Mouse (Mus musculus) neural tube, embryonic 11.5 days (tissue): Measurements from ENCODE around the gene Lrr1. TPM values are rescaled to one million over a fixed set of nuclear protein-coding genes. Genes with fewer than 3 reads are reported as not detected.

ENCODE experiments used
- ATAC-seq: fragments of 200-750 bp; cut with Nextera tagmentation; 2 replicates; pipeline ENCODE4 v1.8.0; 2017; ENCODE audit warnings: moderate number of reproducible peaks, mild to moderate bottlenecking, moderate TSS enrichment, moderate library complexity; ENCODE audit not compliant: insufficient read depth, low FRiP score, low TSS enrichment
- DNase-seq: peaks from one replicate; pipeline ENCODE4 v3.0.0-alpha.2; 2015; ENCODE audit warnings: low spot score
- H3K27ac ChIP-seq: fragments of 300-500 bp; sonication (generic); 2 replicates; pipeline ENCODE4 v1.5.1; 2014; ENCODE audit warnings: low read depth, mild to moderate bottlenecking, low read length
- H3K27me3 ChIP-seq: fragments of 300-500 bp; sonication (generic); 2 replicates; pipeline ENCODE4 v1.6.1; 2014; ENCODE audit warnings: mild to moderate bottlenecking, low read length, mixed read lengths; ENCODE audit not compliant: control insufficient read depth, insufficient read depth
- H3K36me3 ChIP-seq: fragments of 300-500 bp; sonication (generic); 2 replicates; pipeline ENCODE4 v1.6.1; 2014; ENCODE audit warnings: mild to moderate bottlenecking, low read length, moderate library complexity, mixed read lengths; ENCODE audit not compliant: control insufficient read depth, insufficient read depth
- H3K4me1 ChIP-seq: fragments of 300-500 bp; sonication (generic); 2 replicates; pipeline ENCODE4 v1.6.1; 2014; ENCODE audit warnings: low read length, mixed read lengths; ENCODE audit not compliant: control insufficient read depth, insufficient read depth
- H3K4me2 ChIP-seq: fragments of 300-500 bp; sonication (generic); 2 replicates; pipeline ENCODE4 v1.6.1; 2014; ENCODE audit warnings: low read depth, mild to moderate bottlenecking, moderate library complexity
- H3K4me3 ChIP-seq: fragments of 300-500 bp; sonication (generic); 2 replicates; pipeline ENCODE4 v1.5.1; 2014; ENCODE audit warnings: low read depth, low read length
- H3K9ac ChIP-seq: fragments of 300-500 bp; sonication (generic); 2 replicates; pipeline ENCODE4 v1.6.1; 2014; ENCODE audit warnings: mild to moderate bottlenecking, low read length
- H3K9me3 ChIP-seq: fragments of 300-500 bp; sonication (generic); 2 replicates; pipeline ENCODE4 v1.6.1; 2016; ENCODE audit warnings: low read length; ENCODE audit not compliant: control insufficient read depth
- WGBS: fragments of 180-500 bp; shearing (Covaris S2); extraction: QIAGEN DNeasy Blood & Tissue Kit; methylation state at CpG from one replicate; pipeline ENCODE4 v1.1.7; 2014; 5-methylcytosine and 5-hydroxymethylcytosine counted together
- polyA plus RNA-seq: library from polyadenylated mRNA; unstranded; fragments of >200 nt; fragmentation: Nextera tagmentation; extraction: Ambion mirVana; gene quantifications from 2 replicates; pipeline ENCODE4 v1.2.1, GENCODE M21; 2014

Gene Lrr1
- polyA plus RNA-seq, 1 experiment from 2014 or later: 25.8 TPM

GRCm38 (mm10) chr12:69131981-69132380, 36.6 kb upstream of the Lrr1 start:
- H3K4me1 ChIP-seq: peaks cover 5% of the 10 kb centered on the region; the same call in 1 of the 2 replicates
- WGBS: 9% methylated on average over 10 of the region's 10 CpGs
- H3K9me3 ChIP-seq: no peaks in the 10 kb centered on the region
- H3K27me3 ChIP-seq: no peaks in the 10 kb centered on the region
- no peak overlapping the region for H3K4me2 ChIP-seq
- H3K27ac ChIP-seq: no peak overlapping the region
- H3K36me3 ChIP-seq: no peaks in the 10 kb centered on the region
- H3K9ac ChIP-seq: no peak overlapping the region
- no peak for ATAC-seq
- H3K4me3 ChIP-seq: no peak overlapping the region
- DNase-seq: peak; percentile 51

GRCm38 (mm10) chr12:69139201-69139600, 29.4 kb upstream of the Lrr1 start:
- no peak overlapping the region for H3K4me2 ChIP-seq
- no peak overlapping the region for H3K4me3 ChIP-seq
- WGBS: 91% methylated on average over 3 of the region's 3 CpGs
- no peaks in the 10 kb centered on the region for H3K4me1 ChIP-seq
- no peak overlapping the region for H3K27ac ChIP-seq
- no peak overlapping the region for H3K9ac ChIP-seq
- H3K9me3 ChIP-seq: no peaks in the 10 kb centered on the region
- no peaks in the 10 kb centered on the region for H3K27me3 ChIP-seq
- DNase-seq: no peak
- no peak for ATAC-seq
- H3K36me3 ChIP-seq: no peaks in the 10 kb centered on the region

GRCm38 (mm10) chr12:69139841-69140240, 28.8 kb upstream of the Lrr1 start:
- Histone ChIP-seq H3K4me2 (no peak overlapping the region), H3K9ac (no peak overlapping the region), H3K4me3 (no peak overlapping the region), H3K4me1 (no peaks in the 10 kb centered on the region), H3K9me3 (no peaks in the 10 kb centered on the region), H3K27ac (no peak overlapping the region), H3K36me3 (no peaks in the 10 kb centered on the region), H3K27me3 (no peaks in the 10 kb centered on the region)
- 86% methylated on average over 7 of the region's 7 CpGs for WGBS
- ATAC-seq (no peak), DNase-seq (no peak)

GRCm38 (mm10) chr12:69143460-69143859, 25.2 kb upstream of the Lrr1 start:
- H3K4me1 ChIP-seq: no peaks in the 10 kb centered on the region
- H3K27me3 ChIP-seq: no peaks in the 10 kb centered on the region
- H3K4me2 ChIP-seq: no peak overlapping the region
- no peak overlapping the region for H3K9ac ChIP-seq
- H3K4me3 ChIP-seq: no peak overlapping the region
- no peaks in the 10 kb centered on the region for H3K36me3 ChIP-seq
- H3K9me3 ChIP-seq: no peaks in the 10 kb centered on the region
- 72% methylated on average over 6 of the region's 6 CpGs for WGBS
- no peak overlapping the region for H3K27ac ChIP-seq
- ATAC-seq (no peak), DNase-seq (no peak)

- no peaks in the 10 kb centered on the region for H3K27me3 ChIP-seq
- H3K4me3 ChIP-seq: no peak overlapping the region
- no peak overlapping the region for H3K27ac ChIP-seq
- WGBS: 93% methylated on average over 5 of the region's 5 CpGs
- DNase-seq (no peak), ATAC-seq (no peak)
- H3K4me2 ChIP-seq: no peak overlapping the region
- H3K36me3 ChIP-seq: no peaks in the 10 kb centered on the region
- no peaks in the 10 kb centered on the region for H3K4me1 ChIP-seq
- H3K9ac ChIP-seq: no peak overlapping the region
- H3K9me3 ChIP-seq: no peaks in the 10 kb centered on the region
Observed at GRCm38 (mm10) chr12:69147166-69147735, 21.4 kb upstream of the Lrr1 start.

- H3K27me3 ChIP-seq: no peaks in the 10 kb centered on the region
- no peaks in the 10 kb centered on the region for H3K4me1 ChIP-seq
- H3K4me3 ChIP-seq: no peak overlapping the region
- H3K27ac ChIP-seq: no peak overlapping the region
- ATAC-seq (no peak), DNase-seq (no peak)
- 82% methylated on average over 13 of the region's 13 CpGs for WGBS
- H3K4me2 ChIP-seq: no peak overlapping the region
- no peak overlapping the region for H3K9ac ChIP-seq
- no peaks in the 10 kb centered on the region for H3K9me3 ChIP-seq
- no peaks in the 10 kb centered on the region for H3K36me3 ChIP-seq
Observed at GRCm38 (mm10) chr12:69150049-69150448, 18.6 kb upstream of the Lrr1 start.

- peaks cover 2% of the 10 kb centered on the region; the same call in 1 of the 2 replicates for H3K36me3 ChIP-seq
- no peak overlapping the region for H3K27ac ChIP-seq
- H3K4me1 ChIP-seq: peaks cover 3% of the 10 kb centered on the region; the same call in 1 of the 2 replicates
- WGBS: 83% methylated on average over 2 of the region's 2 CpGs
- H3K4me2 ChIP-seq: no peak overlapping the region
- H3K27me3 ChIP-seq: no peaks in the 10 kb centered on the region
- H3K9ac ChIP-seq: no peak overlapping the region
- H3K9me3 ChIP-seq: no peaks in the 10 kb centered on the region
- no peak overlapping the region for H3K4me3 ChIP-seq
- DNase-seq: no peak
- ATAC-seq: no peak
Observed at GRCm38 (mm10) chr12:69155923-69156322, 12.7 kb upstream of the Lrr1 start.

GRCm38 (mm10) chr12:69156436-69156835, 12.2 kb upstream of the Lrr1 start:
- Histone ChIP-seq H3K36me3 (peaks cover 2% of the 10 kb centered on the region; the same call in 1 of the 2 replicates), H3K4me2 (no peak overlapping the region), H3K4me1 (peaks cover 3% of the 10 kb centered on the region; the same call in 1 of the 2 replicates), H3K27me3 (no peaks in the 10 kb centered on the region), H3K9ac (no peak overlapping the region), H3K9me3 (no peaks in the 10 kb centered on the region), H3K27ac (no peak overlapping the region), H3K4me3 (no peak overlapping the region)
- 85% methylated on average over 4 of the region's 4 CpGs for WGBS
- DNase-seq: no peak
- ATAC-seq: no peak

GRCm38 (mm10) chr12:69157107-69157506, 11.5 kb upstream of the Lrr1 start:
- H3K36me3 ChIP-seq: peaks cover 2% of the 10 kb centered on the region; the same call in 1 of the 2 replicates
- 0 out of 2 replicates have a peak overlapping the region, but pooled peaks have one; percentile 3 for H3K4me2 ChIP-seq
- peaks cover 3% of the 10 kb centered on the region; the same call in 1 of the 2 replicates for H3K4me1 ChIP-seq
- DNase-seq (no peak), ATAC-seq (no peak)
- WGBS: 97% methylated on average over 2 of the region's 2 CpGs
- no peak overlapping the region for H3K9ac ChIP-seq
- H3K27me3 ChIP-seq: no peaks in the 10 kb centered on the region
- H3K9me3 ChIP-seq: no peaks in the 10 kb centered on the region
- no peak overlapping the region for H3K27ac ChIP-seq
- no peak overlapping the region for H3K4me3 ChIP-seq
